Mouse (Mus musculus): ENCODE data around the gene Hdac4. TPM values are rescaled to one million over a fixed set of nuclear protein-coding genes. Genes with fewer than 3 reads are reported as not detected.
A peak's percentile ranks its signal among the peaks of the same experiment; 100 is the strongest.

Hdac4 gene
- polyA plus RNA-seq, 1 experiment from 2014 or later, result 3.0 TPM

- Histone ChIP-seq H3K27ac (ENCODE audit: low read depth) (no peak overlapping the region), H3K4me2 (ENCODE audit: low read depth, low read length) (no peak overlapping the region), H3K9ac (replicated peaks) (no peak overlapping the region), H3K27me3 (ENCODE audit: insufficient read depth, low read length) (no peaks in the 10 kb centered on the region), H3K9me3 (ENCODE audit: low read length) (no peaks in the 10 kb centered on the region), H3K4me1 (ENCODE audit: insufficient read depth) (no peaks in the 10 kb centered on the region), H3K4me3 (ENCODE audit: low read depth, low read length) (no peak overlapping the region), H3K36me3 (replicated peaks; ENCODE audit: insufficient read depth, low read length) (no peaks in the 10 kb centered on the region)
- no peak for DNase-seq
- TF ChIP-seq CTCF (IDR thresholded peaks at IDR 0.05; ENCODE audit: low read depth) (no peak), EP300 (IDR thresholded peaks at IDR 0.05; ENCODE audit: low read depth) (no peak)
- WGBS (ENCODE audit: insufficient replicate concordance), result 67% methylated on average over 3 of the region's 3 CpGs
- ATAC-seq, result no peak
Observed at GRCm38 (mm10) chr1:91914648-91915047, 280.9 kb downstream of the Hdac4 start.

- DNase-seq (peak; percentile 70), ATAC-seq (no peak; the same call in 1 of the 2 replicates)
- Histone ChIP-seq H3K9me3 (ENCODE audit: low read length) (no peaks in the 10 kb centered on the region), H3K4me1 (ENCODE audit: insufficient read depth) (no peaks in the 10 kb centered on the region), H3K4me3 (ENCODE audit: low read depth, low read length) (no peak overlapping the region), H3K36me3 (replicated peaks; ENCODE audit: insufficient read depth, low read length) (no peaks in the 10 kb centered on the region), H3K4me2 (ENCODE audit: low read depth, low read length) (no peak overlapping the region), H3K9ac (replicated peaks) (no peak overlapping the region), H3K27me3 (ENCODE audit: insufficient read depth, low read length) (no peaks in the 10 kb centered on the region), H3K27ac (ENCODE audit: low read depth) (no peak overlapping the region)
- 45% methylated on average over 6 of the region's 6 CpGs for WGBS (ENCODE audit: insufficient replicate concordance)
- TF ChIP-seq EP300 (IDR thresholded peaks at IDR 0.05; ENCODE audit: low read depth) (no peak), CTCF (IDR thresholded peaks at IDR 0.05; ENCODE audit: low read depth) (peak; percentile 73)
Observed at GRCm38 (mm10) chr1:91913850-91914249, 281.6 kb downstream of the Hdac4 start.

- ATAC-seq (no peak), DNase-seq (no peak)
- Histone ChIP-seq H3K27ac (ENCODE audit: low read depth) (no peak overlapping the region), H3K27me3 (ENCODE audit: insufficient read depth, low read length) (no peaks in the 10 kb centered on the region), H3K4me2 (ENCODE audit: low read depth, low read length) (no peak overlapping the region), H3K36me3 (replicated peaks; ENCODE audit: insufficient read depth, low read length) (no peaks in the 10 kb centered on the region), H3K4me3 (ENCODE audit: low read depth, low read length) (no peak overlapping the region), H3K9ac (replicated peaks) (no peak overlapping the region), H3K4me1 (ENCODE audit: insufficient read depth) (no peaks in the 10 kb centered on the region), H3K9me3 (ENCODE audit: low read length) (no peaks in the 10 kb centered on the region)
- whole genome bisulfite sequencing (ENCODE audit: insufficient replicate concordance), result 56% methylated on average over 10 of the region's 10 CpGs
- TF ChIP-seq CTCF (IDR thresholded peaks at IDR 0.05; ENCODE audit: low read depth) (no peak), EP300 (IDR thresholded peaks at IDR 0.05; ENCODE audit: low read depth) (no peak)
Observed at GRCm38 (mm10) chr1:91912227-91913119, 283.0 kb downstream of the Hdac4 start.

GRCm38 (mm10) chr1:91905268-91905667, 290.2 kb downstream of the Hdac4 start:
- no peak overlapping the region for H3K27ac ChIP-seq (ENCODE audit: low read depth)
- ATAC-seq, result no peak
- no peaks in the 10 kb centered on the region for H3K27me3 ChIP-seq (ENCODE audit: insufficient read depth, low read length)
- H3K4me2 ChIP-seq (ENCODE audit: low read depth, low read length), result no peak overlapping the region
- H3K4me3 ChIP-seq (ENCODE audit: low read depth, low read length), result no peak overlapping the region
- no peaks in the 10 kb centered on the region for H3K9me3 ChIP-seq (ENCODE audit: low read length)
- 75% methylated on average over 6 of the region's 6 CpGs for WGBS (ENCODE audit: insufficient replicate concordance)
- H3K9ac ChIP-seq (replicated peaks), result no peak overlapping the region
- H3K36me3 ChIP-seq (replicated peaks; ENCODE audit: insufficient read depth, low read length), result no peaks in the 10 kb centered on the region
- DNase-seq, result no peak
- H3K4me1 ChIP-seq (ENCODE audit: insufficient read depth), result no peaks in the 10 kb centered on the region; the same call in 1 of the 2 replicates
- TF ChIP-seq CTCF (IDR thresholded peaks at IDR 0.05; ENCODE audit: low read depth), result no peak
- TF ChIP-seq EP300 (IDR thresholded peaks at IDR 0.05; ENCODE audit: low read depth), result no peak

- no peak overlapping the region for H3K4me3 ChIP-seq (ENCODE audit: low read depth, low read length)
- TF ChIP-seq EP300 (IDR thresholded peaks at IDR 0.05; ENCODE audit: low read depth) (no peak), CTCF (IDR thresholded peaks at IDR 0.05; ENCODE audit: low read depth) (no peak)
- WGBS (ENCODE audit: insufficient replicate concordance), result 54% methylated on average over 8 of the region's 8 CpGs
- no peaks in the 10 kb centered on the region for H3K36me3 ChIP-seq (replicated peaks; ENCODE audit: insufficient read depth, low read length)
- DNase-seq, result peak; percentile 48
- no peak overlapping the region for H3K4me2 ChIP-seq (ENCODE audit: low read depth, low read length)
- H3K27me3 ChIP-seq (ENCODE audit: insufficient read depth, low read length), result no peaks in the 10 kb centered on the region
- H3K9me3 ChIP-seq (ENCODE audit: low read length), result no peaks in the 10 kb centered on the region
- H3K9ac ChIP-seq (replicated peaks), result no peak overlapping the region
- ATAC-seq, result peak; percentile 87
- H3K4me1 ChIP-seq (ENCODE audit: insufficient read depth), result no peaks in the 10 kb centered on the region; the same call in 1 of the 2 replicates
- H3K27ac ChIP-seq (ENCODE audit: low read depth), result peak overlapping the region; percentile 62
Observed at GRCm38 (mm10) chr1:91903241-91903981, 292.1 kb downstream of the Hdac4 start.

- Histone ChIP-seq H3K9me3 (ENCODE audit: low read length) (no peaks in the 10 kb centered on the region), H3K4me2 (ENCODE audit: low read depth, low read length) (no peak overlapping the region), H3K36me3 (replicated peaks; ENCODE audit: insufficient read depth, low read length) (no peaks in the 10 kb centered on the region), H3K27me3 (ENCODE audit: insufficient read depth, low read length) (no peaks in the 10 kb centered on the region), H3K27ac (ENCODE audit: low read depth) (no peak overlapping the region), H3K4me1 (ENCODE audit: insufficient read depth) (no peaks in the 10 kb centered on the region), H3K4me3 (ENCODE audit: low read depth, low read length) (no peak overlapping the region), H3K9ac (replicated peaks) (no peak overlapping the region)
- WGBS (ENCODE audit: insufficient replicate concordance), result 73% methylated on average over 2 of the region's 2 CpGs
- DNase-seq, result no peak
- no peak for ATAC-seq
- no peak for TF ChIP-seq EP300 (IDR thresholded peaks at IDR 0.05; ENCODE audit: low read depth)
- TF ChIP-seq CTCF (IDR thresholded peaks at IDR 0.05; ENCODE audit: low read depth), result peak; percentile 37; the same call in 1 of the 2 replicates
Observed at GRCm38 (mm10) chr1:91897078-91897477, 298.4 kb downstream of the Hdac4 start.

All from liver, postnatal 0 days (tissue).